Mouse (Mus musculus): ENCODE data around the gene Atp9a.

The Atp9a gene

GRCm38 (mm10) chr2:168601491-168602386 lies 140.5 kb downstream of the Atp9a start, which contains the start of gene Nfatc2:
Gene Nfatc2 (minus strand): TSS chr2:168601657.
- DNase-seq (ENCODE audit: low spot score in 2 of 2) = peak; percentile 60 to 85

DNA sequence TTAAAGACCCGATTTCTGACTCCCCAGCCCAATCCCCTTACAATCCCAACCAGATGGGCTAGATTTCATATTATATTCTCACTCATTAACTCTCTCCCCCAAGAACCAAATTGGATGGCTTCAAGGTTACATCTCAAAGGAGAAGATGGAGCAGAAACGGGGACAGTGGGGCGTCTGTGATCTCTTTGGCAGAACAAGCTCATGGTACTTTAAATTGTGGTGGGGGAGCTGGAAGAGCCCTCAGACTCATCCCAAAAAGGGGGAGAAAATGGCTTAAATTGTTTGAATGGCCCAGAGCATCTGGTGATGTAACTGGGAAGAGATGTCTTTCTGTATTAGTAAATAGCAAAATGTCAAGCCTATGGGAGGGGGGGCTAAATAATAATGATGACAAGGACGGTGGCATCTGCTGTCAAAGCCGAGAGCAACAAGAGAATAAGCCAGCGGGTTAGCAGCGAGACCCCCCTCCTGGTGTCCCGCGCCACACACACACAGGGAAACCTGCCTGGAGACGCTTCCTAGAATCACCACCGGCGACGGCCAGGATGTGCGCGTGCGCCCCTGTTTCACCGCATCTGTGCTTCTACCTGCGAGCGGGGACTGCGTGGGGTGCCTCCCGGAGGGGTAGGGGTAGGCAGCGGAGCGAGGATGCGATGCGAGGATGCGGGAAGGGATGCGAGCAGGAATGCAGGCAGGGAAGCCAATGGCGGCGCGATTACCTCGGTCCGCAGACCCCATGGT lies 141.3 kb downstream of the Atp9a start:
- DNase-seq (ENCODE audit: low spot score in 2 of 2) = no peak

DNA sequence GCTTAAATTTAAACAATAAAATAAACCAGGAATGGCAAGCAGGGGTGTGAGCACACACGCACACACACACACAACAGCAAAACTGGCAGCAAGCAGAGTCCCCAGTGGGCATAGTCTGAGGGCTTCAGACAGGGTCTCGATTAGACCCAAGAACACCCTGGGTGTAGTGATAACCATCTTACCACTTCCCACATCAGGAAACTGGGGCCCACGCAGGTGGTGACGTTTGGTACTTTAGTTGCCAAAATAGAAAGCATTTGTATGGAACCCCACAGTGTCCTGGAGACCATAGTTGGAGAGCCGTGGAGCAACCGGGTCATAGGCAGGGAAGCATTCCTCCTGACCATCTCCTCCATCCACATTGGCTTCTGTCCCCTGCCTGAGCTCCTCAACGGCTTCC lies 146.5 kb downstream of the Atp9a start:
- no peak for DNase-seq (ENCODE audit: low spot score in 2 of 2)

DNA sequence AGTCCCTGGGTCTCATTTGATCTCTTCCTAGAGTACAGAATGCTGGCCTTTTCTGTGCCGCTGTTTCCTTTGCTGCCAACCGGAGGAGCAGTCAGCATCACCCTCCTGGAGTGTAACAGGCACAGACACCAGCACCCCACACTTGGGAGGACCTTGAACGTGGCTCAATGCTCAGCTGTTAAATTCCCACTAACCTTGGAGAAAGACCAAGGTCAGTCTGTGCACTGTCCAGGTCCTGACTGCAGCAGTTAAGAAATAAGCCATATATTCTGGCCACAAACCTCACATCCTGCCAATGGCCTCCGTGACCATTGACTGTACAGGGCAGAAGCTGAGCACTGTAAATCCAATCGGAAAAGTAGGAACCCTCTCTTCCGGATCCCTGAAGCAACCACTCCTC lies 148.5 kb downstream of the Atp9a start:
- no peak for DNase-seq (ENCODE audit: low spot score in 2 of 2)

- no peak for DNase-seq (ENCODE audit: low spot score in 2 of 2)
Measured at GRCm38 (mm10) chr2:168593004-168593403, 149.2 kb downstream of the Atp9a start.

DNA sequence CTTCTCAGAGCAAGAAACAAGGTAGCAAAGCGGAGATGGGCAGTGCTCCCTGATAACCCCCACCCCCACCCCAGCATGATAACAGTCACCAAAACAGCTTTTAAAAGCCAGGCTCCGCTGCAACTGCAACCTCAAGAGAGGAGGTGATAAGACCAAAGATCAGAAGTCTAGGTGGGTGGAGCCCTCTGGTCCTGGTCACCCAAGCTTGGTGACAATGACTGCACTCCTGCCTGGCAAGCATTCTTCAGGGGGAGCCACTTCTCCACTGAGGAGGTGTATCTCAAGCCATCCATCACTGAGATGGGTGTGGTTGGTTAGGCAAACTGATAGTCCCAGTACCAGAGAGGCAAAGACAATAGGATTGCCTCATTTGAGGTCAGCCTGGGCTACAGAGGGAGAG lies 151.1 kb downstream of the Atp9a start:
- no peak for DNase-seq (ENCODE audit: low spot score in 2 of 2)

- DNase-seq (ENCODE audit: low spot score in 2 of 2) = no peak
Measured at GRCm38 (mm10) chr2:168590556-168590955, 151.7 kb downstream of the Atp9a start.

DNA sequence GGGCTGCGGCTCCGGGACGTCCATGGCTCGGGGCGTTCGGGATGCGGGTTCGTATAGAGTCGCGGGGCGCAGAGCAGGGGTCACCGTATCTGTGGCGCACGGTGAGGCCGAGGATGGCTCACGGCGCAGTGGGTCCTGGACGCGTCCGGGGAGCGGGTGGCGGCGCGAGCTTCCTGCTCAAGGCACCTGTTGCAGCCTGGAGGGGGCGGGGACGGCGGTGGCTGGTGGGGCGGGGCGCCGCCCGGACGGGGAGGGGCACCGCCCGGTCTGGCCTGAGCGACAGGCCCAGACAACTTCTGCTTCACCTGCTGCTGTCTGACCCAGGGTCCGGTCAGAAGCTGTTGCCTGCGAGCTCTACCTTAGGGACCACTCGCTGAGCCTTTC lies 152.0 kb downstream of the Atp9a start:
- DNase-seq (ENCODE audit: low spot score in 2 of 2) = peak in 1 of 2 experiments; percentile 56

DNA sequence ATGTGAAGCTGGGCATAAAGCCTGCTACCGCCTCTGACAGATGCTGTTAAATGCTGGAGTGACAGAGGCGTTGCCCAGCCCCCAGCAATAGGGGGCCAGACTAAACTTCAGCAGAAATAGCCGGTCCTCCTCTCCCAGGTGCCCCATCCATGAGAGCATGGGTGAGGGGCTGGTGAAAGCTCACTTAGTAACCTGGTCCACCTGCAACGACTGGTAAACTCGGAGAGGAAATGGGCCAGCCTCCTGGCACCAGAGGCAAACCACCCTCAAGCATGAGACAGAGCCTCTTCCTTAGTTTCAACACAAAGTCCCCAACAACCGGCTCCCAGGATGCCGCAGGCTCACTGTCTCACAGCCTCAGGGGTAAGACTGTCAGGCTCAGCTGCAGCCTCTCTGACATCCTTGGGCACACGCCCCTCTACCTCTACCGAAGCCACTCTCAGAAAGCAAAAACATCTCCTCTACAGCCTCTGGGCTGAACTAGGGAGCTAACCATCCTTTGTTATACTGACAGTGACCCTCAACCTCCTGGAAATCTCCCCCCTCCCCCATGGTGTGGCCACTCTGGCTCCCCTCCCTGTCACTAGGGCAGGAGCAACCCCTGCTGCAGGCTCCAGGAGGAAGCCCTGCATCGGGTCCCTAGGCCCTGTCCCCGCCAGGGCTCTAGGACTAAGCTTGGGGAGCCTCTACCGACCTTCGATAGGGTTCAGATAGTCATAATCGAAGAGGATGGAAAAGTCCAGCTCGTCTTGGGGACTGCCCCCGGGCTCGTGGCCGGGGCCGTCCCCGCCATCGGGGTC lies 152.6 kb downstream of the Atp9a start:
- no peak for DNase-seq (ENCODE audit: low spot score in 2 of 2)

GRCm38 (mm10) chr2:168588591-168589367 lies 153.4 kb downstream of the Atp9a start:
- no peak for DNase-seq (ENCODE audit: low spot score in 2 of 2)

GRCm38 (mm10) chr2:168587159-168587558 lies 155.1 kb downstream of the Atp9a start:
- peak in 1 of 2 experiments; percentile 48 for DNase-seq (ENCODE audit: low spot score in 2 of 2)

DNA sequence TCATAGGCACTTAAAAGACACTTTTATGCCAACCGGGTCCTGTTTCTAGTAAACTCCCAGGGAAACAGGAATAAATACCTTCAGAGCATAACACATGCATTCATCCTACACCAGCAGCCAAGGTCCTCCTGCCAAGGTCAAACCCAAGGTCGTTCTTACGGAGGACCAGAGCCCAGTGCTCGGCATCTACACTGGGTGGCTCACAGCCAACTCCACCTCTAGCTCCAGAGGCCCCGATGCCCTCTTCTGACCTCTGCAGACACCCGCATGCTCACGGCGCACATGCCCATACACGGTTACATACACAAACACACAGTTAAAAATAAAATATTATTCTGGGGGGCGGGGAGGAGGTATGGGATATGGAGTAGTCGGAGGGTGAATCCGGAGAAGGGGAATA lies 155.7 kb downstream of the Atp9a start:
- no peak for DNase-seq (ENCODE audit: low spot score in 2 of 2)

DNA sequence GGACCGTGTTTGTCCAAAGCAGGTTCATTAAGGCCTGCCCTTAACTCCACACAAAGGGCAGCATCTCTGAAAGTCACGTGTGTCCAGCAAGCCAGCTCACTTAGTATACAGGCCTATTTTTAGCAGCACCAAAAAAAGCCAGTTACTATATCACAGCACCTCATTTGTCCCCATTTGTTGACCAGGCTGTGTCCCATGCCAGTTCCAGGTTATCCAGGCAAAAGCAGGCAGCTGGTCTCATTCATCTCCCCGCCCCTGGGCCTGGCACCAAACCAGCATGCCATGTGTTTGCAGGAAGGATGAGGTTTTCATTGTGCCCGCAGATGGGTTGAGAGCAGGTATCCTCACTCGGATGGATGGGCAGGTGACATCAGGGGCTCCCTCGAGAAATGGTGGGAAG lies 157.4 kb downstream of the Atp9a start:
- no peak for DNase-seq (ENCODE audit: low spot score in 2 of 2)
